10 mouse cellular contexts compared by ENCODE assay signal in the genomic region with DNA sequence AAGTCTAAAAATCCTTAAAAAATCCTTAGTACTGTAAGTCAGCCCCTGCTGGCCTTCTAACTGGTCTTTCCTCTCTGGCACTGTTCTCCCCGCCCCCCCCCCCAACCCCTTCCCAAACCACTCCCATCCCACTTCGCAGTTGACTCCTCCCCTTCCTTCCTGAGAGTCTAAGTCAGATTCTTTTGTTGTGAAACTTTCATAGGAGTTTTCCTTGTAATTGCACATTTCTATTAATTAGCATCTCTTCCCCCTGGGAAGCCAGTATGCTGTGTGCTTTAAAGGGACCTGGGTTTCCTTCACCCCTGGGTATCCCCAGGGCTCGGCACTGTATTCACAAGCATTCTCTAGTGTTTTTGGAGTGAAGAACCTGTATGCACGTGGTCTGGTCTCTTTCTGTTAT. TPM values are rescaled to one million over a fixed set of nuclear protein-coding genes. Genes with fewer than 3 reads are reported as not detected.
DNase-seq lines count a peak whose midpoint lies in the region; ATAC-seq and TF ChIP-seq lines count a peak whose summit lies in the region.
"Had no signal": no experiment of that assay in that cellular context is flagged by ENCODE, and none has a peak within 500 bp of the region (broad histone marks: within the 10 kb centered on the region; RNA-seq: fewer than 3 reads in every experiment).

No protein-coding gene starts in this region.

- no peak for TF ChIP-seq CTCF in midbrain, postnatal 0 days (IDR thresholded peaks at IDR 0.05)

- H3K9me3 ChIP-seq in heart, embryonic 13.5 days: no peaks in the 10 kb centered on the region
- no peaks in the 10 kb centered on the region for H3K9me3 ChIP-seq in midbrain, embryonic 12.5 days
- no peaks in the 10 kb centered on the region for H3K9me3 ChIP-seq in midbrain, postnatal 0 days (ENCODE audit: low read length)
- no peaks in the 10 kb centered on the region for H3K9me3 ChIP-seq in limb, embryonic 14.5 days (ENCODE audit: control insufficient read depth, low read length)
- H3K9me3 ChIP-seq in midbrain, embryonic 15.5 days: no peaks in the 10 kb centered on the region
- H3K9me3 ChIP-seq: embryonic facial prominence, embryonic 15.5 days had no signal

- H3K4me1 ChIP-seq in heart, embryonic 13.5 days: peaks cover 92% of the 10 kb centered on the region
- peaks cover 60% of the 10 kb centered on the region for H3K4me1 ChIP-seq in midbrain, embryonic 12.5 days
- H3K4me1 ChIP-seq in midbrain, postnatal 0 days (ENCODE audit: insufficient read depth, low read length): peaks cover 6% of the 10 kb centered on the region; the same call in 1 of the 2 replicates
- peaks cover 23% of the 10 kb centered on the region for H3K4me1 ChIP-seq in limb, embryonic 14.5 days (ENCODE audit: control insufficient read depth, insufficient read depth, low read length)
- peaks cover 52% of the 10 kb centered on the region for H3K4me1 ChIP-seq in midbrain, embryonic 15.5 days

- H3K4me3 ChIP-seq in heart, embryonic 13.5 days: no peak overlapping the region
- no peak overlapping the region for H3K4me3 ChIP-seq in midbrain, embryonic 12.5 days
- H3K4me3 ChIP-seq in midbrain, postnatal 0 days (ENCODE audit: low read depth, low read length): no peak overlapping the region
- no peak overlapping the region for H3K4me3 ChIP-seq in limb, embryonic 14.5 days (replicated peaks; ENCODE audit: low read length)
- no peak overlapping the region for H3K4me3 ChIP-seq in midbrain, embryonic 15.5 days
- H3K4me3 ChIP-seq: embryonic facial prominence, embryonic 15.5 days had no signal

- peaks cover 34% of the 10 kb centered on the region for H3K36me3 ChIP-seq in heart, embryonic 13.5 days
- peaks cover 12% of the 10 kb centered on the region; the same call in 1 of the 2 replicates for H3K36me3 ChIP-seq in midbrain, embryonic 12.5 days
- H3K36me3 ChIP-seq in midbrain, postnatal 0 days (ENCODE audit: insufficient read depth, low read length): no peaks in the 10 kb centered on the region
- peaks cover 8% of the 10 kb centered on the region; the same call in 1 of the 2 replicates for H3K36me3 ChIP-seq in limb, embryonic 14.5 days (ENCODE audit: control insufficient read depth, insufficient read depth, low read length)
- H3K36me3 ChIP-seq in midbrain, embryonic 15.5 days (replicated peaks): no peaks in the 10 kb centered on the region

- peak overlapping the region; percentile 65 for H3K27ac ChIP-seq in heart, embryonic 13.5 days (replicated peaks)
- H3K27ac ChIP-seq in midbrain, embryonic 12.5 days (replicated peaks): 0 out of 2 replicates have a peak overlapping the region, but pooled peaks have one; percentile 30
- no peak overlapping the region for H3K27ac ChIP-seq in midbrain, postnatal 0 days (ENCODE audit: low read depth, low read length)
- H3K27ac ChIP-seq in limb, embryonic 14.5 days (replicated peaks; ENCODE audit: low read depth, low read length): 0 out of 2 replicates have a peak overlapping the region, but pooled peaks have one; percentile 26
- no peak overlapping the region for H3K27ac ChIP-seq in midbrain, embryonic 15.5 days

- H3K27me3 ChIP-seq in heart, embryonic 13.5 days (replicated peaks): no peaks in the 10 kb centered on the region
- H3K27me3 ChIP-seq in midbrain, embryonic 12.5 days: no peaks in the 10 kb centered on the region
- no peaks in the 10 kb centered on the region for H3K27me3 ChIP-seq in midbrain, postnatal 0 days (ENCODE audit: insufficient read depth, low read length)
- no peaks in the 10 kb centered on the region for H3K27me3 ChIP-seq in limb, embryonic 14.5 days (ENCODE audit: control insufficient read depth, insufficient read depth, low read length)
- no peaks in the 10 kb centered on the region for H3K27me3 ChIP-seq in midbrain, embryonic 15.5 days (replicated peaks)
- H3K27me3 ChIP-seq: embryonic facial prominence, embryonic 15.5 days had no signal

- no peak for ATAC-seq in heart, embryonic 13.5 days (ENCODE audit: extremely low read depth, insufficient number of reproducible peaks, low FRiP score, low TSS enrichment)
- no peak for ATAC-seq in midbrain, embryonic 12.5 days (ENCODE audit: low FRiP score, low read depth)
- no peak for ATAC-seq in midbrain, postnatal 0 days (ENCODE audit: low FRiP score)
- ATAC-seq in granulocyte monocyte progenitor cell, adult 5-6 weeks (replicated peaks; ENCODE audit: poor library complexity, severe bottlenecking): peak; percentile 16; the same call in 1 of the 2 replicates
- no peak for ATAC-seq in limb, embryonic 14.5 days (ENCODE audit: low FRiP score, low read depth)
- no peak for ATAC-seq in CD4-positive, CD25-positive, alpha-beta regulatory T cell, adult 4 months
- no peak for ATAC-seq in midbrain, embryonic 15.5 days (replicated peaks)

- peak overlapping the region; percentile 41 for H3K4me2 ChIP-seq in heart, embryonic 13.5 days
- no peak overlapping the region for H3K4me2 ChIP-seq in midbrain, embryonic 12.5 days (replicated peaks)
- no peak overlapping the region for H3K4me2 ChIP-seq in midbrain, postnatal 0 days (ENCODE audit: low read depth, low read length, poor library complexity, severe bottlenecking)
- no peak overlapping the region for H3K4me2 ChIP-seq in limb, embryonic 14.5 days (replicated peaks; ENCODE audit: low read depth, low read length, severe bottlenecking)
- H3K4me2 ChIP-seq in midbrain, embryonic 15.5 days: no peak overlapping the region
- H3K4me2 ChIP-seq: embryonic facial prominence, embryonic 15.5 days had no signal

- WGBS in heart, embryonic 13.5 days: 42% methylated on average over 3 of the region's 4 CpGs
- 41% methylated on average over 4 of the region's 4 CpGs for WGBS in midbrain, embryonic 12.5 days
- 42% methylated on average over 4 of the region's 4 CpGs for WGBS in midbrain, postnatal 0 days
- 25% methylated on average over 3 of the region's 4 CpGs for WGBS in limb, embryonic 14.5 days
- 47% methylated on average over 4 of the region's 4 CpGs for WGBS in midbrain, embryonic 15.5 days

- no peak for DNase-seq in heart, adult 8-10 months (ENCODE audit: low spot score)
- DNase-seq in midbrain, postnatal 0 days (ENCODE audit: low spot score): no peak
- no peak for DNase-seq in limb, embryonic 14.5 days (ENCODE audit: low spot score)
- DNase-seq: cerebellum, adult 9-10 months had no signal

- peak overlapping the region; percentile 54 for H3K9ac ChIP-seq in heart, embryonic 13.5 days
- H3K9ac ChIP-seq in midbrain, embryonic 12.5 days (replicated peaks): no peak overlapping the region
- no peak overlapping the region for H3K9ac ChIP-seq in midbrain, postnatal 0 days (replicated peaks; ENCODE audit: low read length, poor library complexity, severe bottlenecking)
- H3K9ac ChIP-seq in limb, embryonic 14.5 days (ENCODE audit: low read depth, low read length, severe bottlenecking): no peak overlapping the region; the same call in 1 of the 2 replicates
- H3K9ac ChIP-seq in midbrain, embryonic 15.5 days: no peak overlapping the region

- no peak for TF ChIP-seq POLR2A in limb, embryonic 14.5 days (IDR thresholded peaks at IDR 0.05; ENCODE audit: borderline replicate concordance, extremely low read depth, insufficient read depth, insufficient read length)

RNA-seq across cellular contexts. Expression of gene Anp32a, which starts 10.1 kb away (rescaled TPM):
- polyA plus RNA-seq in heart, embryonic 13.5 days (2015; fragmentation: Nextera tagmentation; extraction: Ambion mirVana): 150 and 157 TPM in 2 replicates
- total RNA-seq in heart, adult 8-10 months (2022): 100 to 1,000 TPM; 196 to 226 (median 214) TPM
- 182 and 184 TPM in 2 replicates for polyA plus RNA-seq in midbrain, embryonic 12.5 days (2016; fragmentation: Nextera tagmentation; extraction: Ambion mirVana)
- total RNA-seq in midbrain, postnatal 0 days (2014; rRNA removed): 88.8 and 114 TPM in 2 replicates
- 60.5 and 76.2 TPM in 2 replicates for polyA plus RNA-seq in midbrain, postnatal 0 days (2015; fragmentation: Nextera tagmentation; extraction: Ambion mirVana)
- total RNA-seq in granulocyte monocyte progenitor cell, adult 5-6 weeks (2014; fragmentation: Nextera tagmentation): 212 and 423 TPM in 2 replicates
- 721 and 833 TPM in 2 replicates for total RNA-seq in granulocyte monocyte progenitor cell, adult 5-6 weeks (2017)
- 143 and 468 TPM in 2 replicates for polyA plus RNA-seq in limb, embryonic 14.5 days (2012; rRNA removed)
- polyA plus RNA-seq in limb, embryonic 14.5 days (2014; fragmentation: Nextera tagmentation; extraction: Ambion mirVana): 104 and 124 TPM in 2 replicates
- polyA plus RNA-seq in CD4-positive, CD25-positive, alpha-beta regulatory T cell, adult 4 months (2017; shearing (Covaris generic)): 100 to 1,000 TPM; 111 to 235 TPM
- polyA plus RNA-seq in midbrain, embryonic 15.5 days (2015; fragmentation: Nextera tagmentation; extraction: Ambion mirVana): 103 and 107 TPM in 2 replicates

Comparison
In these comparisons a context has a peak if more than half of its experiments do, and no peak if none do; other contexts are left out.
1. H3K27ac ChIP-seq: peak in heart, embryonic 13.5 days (single experiment), midbrain, embryonic 12.5 days (single experiment) and limb, embryonic 14.5 days (single experiment); none in midbrain, postnatal 0 days (single experiment) and midbrain, embryonic 15.5 days (single experiment).